Mouse (Mus musculus) stomach, embryonic 14.5 days (tissue): ENCODE data around the gene Nova2. TPM values are rescaled to one million over a fixed set of nuclear protein-coding genes. Genes with fewer than 3 reads are reported as not detected.
A peak's percentile ranks its signal among the peaks of the same experiment; 100 is the strongest.

Experiments
- ATAC-seq: fragments of 200-750 bp; cut with Nextera tagmentation; 2 replicates; pipeline ENCODE4 v1.8.0; 2017; ENCODE audit warnings: low read depth, moderate TSS enrichment; ENCODE audit not compliant: insufficient number of reproducible peaks, insufficient read depth, low FRiP score
- H3K27ac ChIP-seq: fragments of 300-500 bp; sonication (generic); 2 replicates; pipeline ENCODE4 v1.5.1; 2014; ENCODE audit warnings: mild to moderate bottlenecking, low read length, moderate library complexity, mixed read lengths
- H3K27me3 ChIP-seq: fragments of 300-500 bp; sonication (generic); 2 replicates; pipeline ENCODE4 v1.6.1; 2014; ENCODE audit warnings: low read length, control low read depth, mixed read lengths; ENCODE audit not compliant: control insufficient read depth, insufficient read depth
- H3K36me3 ChIP-seq: fragments of 300-500 bp; sonication (generic); 2 replicates; pipeline ENCODE4 v1.6.1; 2014; ENCODE audit warnings: mild to moderate bottlenecking, control low read depth, low read length, moderate library complexity, mixed read lengths; ENCODE audit not compliant: control insufficient read depth, insufficient read depth
- H3K4me1 ChIP-seq: fragments of 300-500 bp; sonication (generic); 2 replicates; pipeline ENCODE4 v1.6.1; 2014; ENCODE audit warnings: low read length, control low read depth, mixed read lengths; ENCODE audit not compliant: control insufficient read depth, insufficient read depth
- H3K4me2 ChIP-seq: fragments of 300-500 bp; sonication (generic); replicated peaks from 2 replicates; pipeline ENCODE4 v1.6.1; 2014; ENCODE audit warnings: low read depth, low read length, control low read depth
- H3K4me3 ChIP-seq: fragments of 300-500 bp; sonication (generic); 2 replicates; pipeline ENCODE4 v1.5.1; 2014; ENCODE audit warnings: low read depth, low read length, control low read depth
- H3K9ac ChIP-seq: fragments of 300-500 bp; sonication (generic); replicated peaks from 2 replicates; pipeline ENCODE4 v1.6.1; 2014; ENCODE audit warnings: low read depth, mild to moderate bottlenecking, control low read depth, low read length, moderate library complexity, mixed read lengths
- H3K9me3 ChIP-seq: fragments of 300-500 bp; sonication (generic); 2 replicates; pipeline ENCODE4 v1.6.1; 2016; ENCODE audit warnings: low read depth, low read length, control low read depth; ENCODE audit not compliant: control insufficient read depth
- WGBS: fragments of 180-500 bp; shearing (Covaris S2); extraction: QIAGEN DNeasy Blood & Tissue Kit; methylation state at CpG from one replicate; pipeline ENCODE4 v1.1.7; 2014; 5-methylcytosine and 5-hydroxymethylcytosine counted together
- polyA plus RNA-seq: library from polyadenylated mRNA; unstranded; fragments of >200 nt; fragmentation: Nextera tagmentation; extraction: Ambion mirVana; gene quantifications from 2 replicates; pipeline ENCODE4 v1.2.1, GENCODE M21; 2014

Nova2 gene
- polyA plus RNA-seq, 1 experiment from 2014 or later = 0.81 TPM

GRCm38 (mm10) chr7:18916254-18916653 lies 9.4 kb upstream of the Nova2 start:
- no peak for ATAC-seq
- no peaks in the 10 kb centered on the region for H3K27me3 ChIP-seq
- no peak overlapping the region for H3K4me3 ChIP-seq
- no peaks in the 10 kb centered on the region for H3K9me3 ChIP-seq
- H3K4me1 ChIP-seq = no peaks in the 10 kb centered on the region
- no peak overlapping the region for H3K9ac ChIP-seq
- no peaks in the 10 kb centered on the region for H3K36me3 ChIP-seq
- no peak overlapping the region for H3K27ac ChIP-seq
- H3K4me2 ChIP-seq = no peak overlapping the region
- WGBS = 70% methylated on average over 4 of the region's 4 CpGs

- H3K9me3 ChIP-seq = no peaks in the 10 kb centered on the region
- H3K27ac ChIP-seq = no peak overlapping the region
- no peak for ATAC-seq
- no peaks in the 10 kb centered on the region for H3K4me1 ChIP-seq
- H3K9ac ChIP-seq = no peak overlapping the region
- WGBS = 65% methylated on average over 3 of the region's 3 CpGs
- H3K27me3 ChIP-seq = no peaks in the 10 kb centered on the region
- H3K4me2 ChIP-seq = no peak overlapping the region
- no peak overlapping the region for H3K4me3 ChIP-seq
- H3K36me3 ChIP-seq = no peaks in the 10 kb centered on the region
These were observed 7.8 kb upstream of the Nova2 start for GRCm38 (mm10) chr7:18917931-18918330.

- Histone ChIP-seq H3K27ac (no peak overlapping the region), H3K9ac (no peak overlapping the region), H3K27me3 (0 out of 2 replicates have a peak, but pooled peaks cover 13% of the 10 kb centered on the region), H3K36me3 (no peaks in the 10 kb centered on the region), H3K4me1 (no peaks in the 10 kb centered on the region), H3K4me2 (peak overlapping the region; percentile 18; the same call in 1 of the 2 replicates), H3K9me3 (no peaks in the 10 kb centered on the region), H3K4me3 (no peak overlapping the region)
- peak; percentile 37; the same call in 1 of the 2 replicates for ATAC-seq
- WGBS = under 1% methylated on average over 12 of the region's 12 CpGs
These were observed 4.6 kb upstream of the Nova2 start for GRCm38 (mm10) chr7:18921069-18921468.

- Histone ChIP-seq H3K9ac (no peak overlapping the region), H3K4me2 (no peak overlapping the region), H3K4me3 (no peak overlapping the region), H3K27ac (no peak overlapping the region), H3K27me3 (0 out of 2 replicates have a peak, but pooled peaks cover 20% of the 10 kb centered on the region), H3K36me3 (no peaks in the 10 kb centered on the region), H3K4me1 (no peaks in the 10 kb centered on the region), H3K9me3 (no peaks in the 10 kb centered on the region)
- no peak for ATAC-seq
- 52% methylated on average over 5 of the region's 5 CpGs for WGBS
These were observed 2.9 kb upstream of the Nova2 start for GRCm38 (mm10) chr7:18922807-18923206.

- WGBS = 71% methylated on average over 11 of the region's 11 CpGs
- H3K9ac ChIP-seq = no peak overlapping the region
- no peak overlapping the region for H3K27ac ChIP-seq
- H3K4me3 ChIP-seq = no peak overlapping the region
- H3K4me1 ChIP-seq = no peaks in the 10 kb centered on the region
- ATAC-seq = no peak
- 0 out of 2 replicates have a peak, but pooled peaks cover 20% of the 10 kb centered on the region for H3K27me3 ChIP-seq
- H3K4me2 ChIP-seq = no peak overlapping the region
- H3K36me3 ChIP-seq = no peaks in the 10 kb centered on the region
- H3K9me3 ChIP-seq = no peaks in the 10 kb centered on the region
These were observed 2.4 kb upstream of the Nova2 start for GRCm38 (mm10) chr7:18923267-18923666.

- no peak for ATAC-seq
- no peaks in the 10 kb centered on the region for H3K4me1 ChIP-seq
- no peaks in the 10 kb centered on the region for H3K36me3 ChIP-seq
- H3K4me3 ChIP-seq = no peak overlapping the region
- H3K4me2 ChIP-seq = no peak overlapping the region
- no peak overlapping the region for H3K9ac ChIP-seq
- no peaks in the 10 kb centered on the region for H3K9me3 ChIP-seq
- H3K27me3 ChIP-seq = 0 out of 2 replicates have a peak, but pooled peaks cover 20% of the 10 kb centered on the region
- WGBS = 38% methylated on average over 4 of the region's 4 CpGs
- H3K27ac ChIP-seq = no peak overlapping the region
These were observed 1.9 kb upstream of the Nova2 start for GRCm38 (mm10) chr7:18923711-18924191.

- Histone ChIP-seq H3K4me2 (no peak overlapping the region), H3K4me1 (no peaks in the 10 kb centered on the region), H3K4me3 (no peak overlapping the region), H3K27ac (no peak overlapping the region), H3K27me3 (0 out of 2 replicates have a peak, but pooled peaks cover 20% of the 10 kb centered on the region), H3K36me3 (no peaks in the 10 kb centered on the region), H3K9ac (no peak overlapping the region), H3K9me3 (no peaks in the 10 kb centered on the region)
- 14% methylated on average over 8 of the region's 8 CpGs for WGBS
- ATAC-seq = no peak
These were observed 1.4 kb upstream of the Nova2 start for GRCm38 (mm10) chr7:18924321-18924720.

GRCm38 (mm10) chr7:18926041-18926790 lies 528 bp downstream of the Nova2 start:
- Histone ChIP-seq H3K4me1 (no peaks in the 10 kb centered on the region), H3K9ac (peak overlapping the region; percentile 50; the same call in 1 of the 2 replicates), H3K36me3 (no peaks in the 10 kb centered on the region), H3K4me3 (peak overlapping the region; percentile 45), H3K4me2 (peak overlapping the region; percentile 92), H3K27me3 (0 out of 2 replicates have a peak, but pooled peaks cover 20% of the 10 kb centered on the region), H3K9me3 (no peaks in the 10 kb centered on the region), H3K27ac (no peak overlapping the region)
- 3% methylated on average over 32 of the region's 42 CpGs for WGBS
- no peak for ATAC-seq
